Mouse (Mus musculus) regulatory T cell (primary cell): ENCODE measurements around the gene Slc1a1.

Source experiments
- in situ Hi-C: fragments of 300-600 bp; cut with MboI, MseI; formaldehyde crosslinking; loops from one replicate; pipeline ENCODE4 v1.15.1; 2025; ENCODE audit warnings: high pct_unique_total_duplicates

Gene Slc1a1

DNA sequence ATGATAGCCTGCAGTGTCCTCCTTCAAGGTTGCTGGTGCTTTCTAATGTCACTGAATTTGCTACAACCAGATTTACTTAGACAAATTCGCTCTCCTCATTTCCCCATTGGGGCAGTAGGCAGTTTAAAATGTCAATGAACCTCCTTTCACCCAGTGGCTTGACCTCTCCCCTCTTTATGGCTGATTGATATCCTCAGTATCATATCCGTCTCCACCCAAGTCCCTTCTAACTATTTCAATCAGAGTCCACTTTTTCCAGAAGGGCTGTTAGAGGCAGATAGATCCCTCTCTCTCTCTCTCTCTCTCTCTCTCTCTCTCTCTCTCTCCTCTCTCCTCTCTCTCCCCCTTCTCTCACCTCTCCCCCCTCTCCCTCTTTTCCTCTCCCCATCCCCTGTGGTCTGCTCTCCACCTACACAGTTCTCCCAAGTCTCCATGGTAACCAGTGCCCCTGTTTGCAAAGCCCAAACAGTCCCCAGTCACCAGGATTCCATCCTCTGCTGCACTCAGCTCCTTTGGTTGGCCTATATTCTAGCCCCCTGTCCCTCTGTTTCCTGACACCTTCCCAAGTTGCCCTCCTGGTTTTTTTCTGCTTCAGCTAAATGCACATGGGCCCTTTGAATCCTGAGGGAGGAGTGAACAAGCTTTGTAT, 80.9 kb downstream of the Slc1a1 start:
- in situ Hi-C loops: no loop called here

DNA sequence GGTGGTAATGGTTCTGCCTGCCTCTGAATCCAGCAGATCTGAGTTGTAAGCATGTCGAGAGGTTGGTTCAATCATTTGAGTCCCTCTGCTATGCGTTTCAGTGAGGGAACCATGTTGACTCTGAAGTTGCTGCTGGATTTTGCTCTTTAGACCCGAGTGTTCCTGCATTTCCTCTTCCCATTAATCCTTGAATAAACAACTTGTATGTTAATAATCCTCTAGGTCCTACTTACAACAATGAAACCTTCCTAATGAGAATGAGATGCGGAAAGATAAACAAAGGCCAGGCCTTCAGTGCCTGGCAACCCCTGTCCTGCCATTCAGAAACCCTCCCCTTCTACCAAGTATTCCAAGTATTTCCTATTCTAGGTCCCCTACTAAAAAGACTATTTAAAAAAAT, 81.6 kb downstream of the Slc1a1 start:
- in situ Hi-C loops: no loop called here

DNA sequence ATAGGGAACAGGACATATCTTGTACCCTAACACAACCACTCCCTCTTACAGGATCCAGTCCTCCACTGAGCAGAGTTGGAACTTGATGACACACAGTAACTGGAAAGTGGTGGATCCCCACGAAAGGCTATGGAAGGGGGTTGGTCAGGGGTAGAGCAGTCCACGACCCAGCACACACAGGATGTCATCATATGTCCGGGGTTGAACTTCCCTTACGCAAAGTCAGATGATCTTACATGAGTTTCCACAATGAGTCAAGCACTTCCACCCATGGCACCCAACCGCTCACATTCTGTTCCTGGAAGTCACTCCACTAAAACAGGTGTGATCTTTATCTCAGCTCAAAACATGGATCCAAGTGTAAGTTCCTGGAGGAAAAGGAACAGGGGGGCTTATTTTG, 83.0 kb downstream of the Slc1a1 start:
- in situ Hi-C loops: no loop called here

DNA sequence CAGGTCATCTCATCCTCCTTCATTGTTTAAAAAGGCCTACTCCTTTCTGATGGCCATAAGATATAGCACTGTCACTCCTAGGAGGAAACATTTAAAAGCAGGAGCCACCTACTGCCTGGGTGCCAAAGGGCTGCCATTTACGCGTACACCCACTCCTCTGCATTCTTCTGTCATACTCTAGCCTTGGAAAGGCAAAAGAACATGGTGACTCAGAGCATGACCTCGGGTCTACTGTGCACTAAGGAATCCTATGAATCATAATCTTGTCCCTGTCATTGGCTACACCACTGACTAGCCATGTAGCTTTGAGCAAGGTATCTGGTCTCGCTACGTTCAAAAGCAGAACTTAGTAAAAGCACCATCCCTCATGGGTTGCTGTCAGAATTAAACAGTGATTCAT, 91.5 kb downstream of the Slc1a1 start:
- in situ Hi-C loops: no loop called here

DNA sequence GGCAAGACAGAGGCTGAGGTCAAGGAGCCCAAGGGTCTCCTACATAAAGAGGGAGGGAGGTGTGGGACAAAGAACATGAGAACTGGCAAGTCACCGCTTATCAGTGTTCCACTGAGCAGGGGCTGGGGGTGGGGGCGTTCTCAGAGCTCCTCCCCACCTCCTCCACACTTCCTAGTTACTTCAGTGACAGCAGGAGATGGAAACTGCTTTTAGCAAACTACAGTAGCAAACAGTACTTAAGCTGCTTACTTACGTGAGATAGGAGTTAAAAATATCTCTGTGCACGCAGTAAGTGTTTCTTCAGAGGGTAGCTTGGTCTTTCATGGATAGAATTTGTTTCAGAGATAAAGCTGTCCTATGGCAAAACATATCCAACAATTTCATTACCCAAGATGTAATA, 92.5 kb downstream of the Slc1a1 start:
- in situ Hi-C loops: no loop called here

DNA sequence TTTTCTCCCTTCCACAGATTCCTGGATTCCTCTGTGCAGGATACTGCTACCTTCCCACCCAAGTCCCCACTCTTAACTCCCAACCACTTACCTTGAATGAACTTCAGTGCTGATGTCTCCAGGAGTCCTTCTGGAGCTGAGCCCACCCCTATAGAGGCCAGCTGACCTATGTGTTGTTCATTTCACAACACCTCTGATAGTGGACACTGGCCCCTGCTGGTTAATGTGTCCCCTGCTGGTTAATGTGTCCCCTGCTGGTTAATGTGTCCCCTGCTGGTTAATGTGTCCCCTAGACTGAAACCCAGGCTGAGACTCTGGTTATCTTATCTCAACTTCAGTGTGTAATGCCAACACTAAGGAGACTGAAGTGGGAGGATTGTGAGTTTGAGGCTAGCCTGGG, 94.2 kb downstream of the Slc1a1 start:
- in situ Hi-C loops: no loop called here

DNA sequence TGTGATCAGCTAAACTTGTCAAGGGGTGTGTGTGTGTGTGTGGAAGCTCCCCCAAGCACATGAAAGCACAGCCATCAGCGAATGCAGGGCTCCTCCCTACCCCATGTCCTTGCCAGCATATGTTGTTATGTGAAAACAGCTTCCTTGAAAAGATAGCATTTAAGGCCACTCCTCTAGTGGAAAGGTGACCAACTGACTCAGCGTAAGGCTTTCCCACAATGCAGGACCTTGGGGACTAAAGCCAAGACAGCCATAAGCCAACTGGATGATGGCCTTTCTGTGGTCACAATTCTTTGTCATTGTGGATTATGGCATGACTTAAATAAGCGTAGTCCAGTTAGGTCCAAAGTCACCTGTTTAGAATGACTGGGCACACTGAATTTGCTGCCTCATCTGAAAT, 100.0 kb downstream of the Slc1a1 start:
- in situ Hi-C loops: no loop called here

DNA sequence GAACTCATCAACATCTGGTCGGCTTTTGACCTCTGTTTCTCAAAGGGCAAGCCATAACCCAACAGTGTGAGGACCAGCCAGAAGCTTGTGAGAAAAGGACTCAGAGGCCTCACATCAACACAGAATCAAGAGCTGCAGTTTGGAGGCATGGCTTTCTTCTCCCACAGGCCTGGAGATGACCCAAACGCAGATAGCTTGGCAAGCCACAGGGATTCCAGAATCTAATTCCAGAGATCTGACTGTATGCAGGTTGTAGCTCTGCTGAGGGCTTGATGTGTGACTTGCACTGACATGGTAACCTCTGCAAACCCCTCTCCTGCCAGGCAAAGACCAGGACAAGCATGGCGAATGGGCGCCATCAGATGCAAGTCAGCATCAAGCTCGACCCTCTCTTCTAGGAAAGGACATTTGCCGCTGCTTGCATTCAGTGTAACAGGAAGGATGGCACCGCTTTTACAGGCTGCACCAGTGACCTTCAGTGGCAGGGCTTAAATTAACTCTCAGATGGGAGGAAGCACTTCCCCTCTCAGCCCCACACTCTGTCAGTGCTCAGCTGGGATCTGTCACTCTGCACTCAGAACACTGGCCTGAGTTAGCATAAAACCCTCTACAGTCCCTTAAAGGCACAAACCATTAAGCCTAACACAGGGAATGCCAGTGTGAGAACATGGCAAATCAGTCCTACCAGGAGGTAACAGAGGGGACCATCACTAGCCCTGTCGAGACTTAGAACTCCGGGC, 105.5 kb downstream of the Slc1a1 start:
- in situ Hi-C loops: no loop called here

DNA sequence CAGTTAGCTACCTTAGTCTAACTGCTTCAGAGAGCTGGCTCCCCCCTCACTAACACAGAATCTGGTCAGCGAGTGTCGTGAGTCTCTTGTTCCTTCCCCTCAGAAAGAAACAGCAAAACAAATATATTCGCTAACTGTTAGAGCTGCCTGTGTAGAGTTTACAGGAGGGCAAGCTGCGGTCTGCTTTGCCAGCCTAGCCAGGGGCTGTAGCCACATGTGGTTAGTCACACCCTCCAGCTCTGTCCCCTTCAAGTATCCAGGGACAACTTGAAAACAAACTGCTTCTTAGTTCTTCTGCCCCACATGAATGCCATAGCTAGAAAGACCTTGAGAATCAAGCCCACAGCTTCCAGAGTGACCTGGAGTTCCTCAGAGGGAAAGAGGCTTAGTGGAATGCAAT, 106.4 kb downstream of the Slc1a1 start:
- in situ Hi-C loops: no loop called here

DNA sequence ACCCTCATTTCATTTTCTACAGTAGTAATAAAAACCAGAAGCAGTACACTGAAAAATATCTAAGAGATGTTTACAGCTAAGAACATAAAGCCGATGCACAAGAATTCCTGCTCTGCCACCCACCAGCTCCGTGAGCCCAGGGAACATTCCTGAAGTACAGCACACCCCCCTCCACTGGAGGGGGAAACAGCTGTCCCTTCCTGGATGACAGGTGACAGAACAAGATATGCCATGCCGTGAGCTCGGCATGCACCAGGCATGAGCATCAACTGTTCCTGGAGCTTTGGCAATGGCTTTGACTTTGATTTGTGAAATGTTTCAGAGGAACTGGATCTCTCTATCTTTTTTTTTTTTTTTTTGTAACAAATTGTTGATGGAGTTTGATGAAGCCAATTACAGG, 111.9 kb downstream of the Slc1a1 start:
- in situ Hi-C loops: no loop called here

DNA sequence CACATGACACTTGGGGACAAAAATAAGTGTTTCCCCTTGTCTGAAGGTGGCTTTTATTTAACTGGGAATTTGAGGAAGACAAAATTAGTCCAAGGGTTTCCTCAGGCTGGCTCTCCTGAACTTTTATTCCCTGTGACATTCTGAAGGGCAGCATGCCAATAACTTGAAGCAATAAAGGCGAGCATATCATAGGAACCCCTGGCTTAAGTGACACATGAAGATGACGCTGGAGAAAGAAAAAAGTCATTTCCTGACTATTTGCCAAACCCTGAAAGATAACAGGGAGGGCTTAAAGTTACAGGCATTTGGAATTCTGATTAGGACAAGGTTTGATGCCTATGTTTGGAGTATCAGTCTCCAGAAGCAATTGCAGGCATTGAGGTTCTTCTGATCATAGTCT, 112.5 kb downstream of the Slc1a1 start:
- in situ Hi-C loops: no loop called here

DNA sequence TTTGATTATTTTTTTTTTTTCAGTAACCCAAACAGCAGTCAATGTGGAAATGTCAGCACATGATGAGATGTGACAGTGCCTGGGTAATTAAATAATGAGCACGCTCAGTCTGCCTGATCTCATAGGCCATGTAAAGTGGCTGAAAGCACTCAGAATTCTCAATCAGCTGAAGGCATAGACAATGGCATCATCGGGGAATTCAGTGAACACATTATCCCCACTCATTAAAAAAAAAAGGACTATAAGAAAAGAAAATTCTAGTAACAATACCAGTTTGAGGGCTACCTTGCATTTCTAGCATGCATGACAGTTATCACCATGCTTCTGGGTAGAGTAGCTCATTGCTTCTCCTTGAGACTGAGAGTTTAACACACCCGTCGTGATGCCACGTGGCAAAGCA, 116.4 kb downstream of the Slc1a1 start:
- in situ Hi-C loops: no loop called here

DNA sequence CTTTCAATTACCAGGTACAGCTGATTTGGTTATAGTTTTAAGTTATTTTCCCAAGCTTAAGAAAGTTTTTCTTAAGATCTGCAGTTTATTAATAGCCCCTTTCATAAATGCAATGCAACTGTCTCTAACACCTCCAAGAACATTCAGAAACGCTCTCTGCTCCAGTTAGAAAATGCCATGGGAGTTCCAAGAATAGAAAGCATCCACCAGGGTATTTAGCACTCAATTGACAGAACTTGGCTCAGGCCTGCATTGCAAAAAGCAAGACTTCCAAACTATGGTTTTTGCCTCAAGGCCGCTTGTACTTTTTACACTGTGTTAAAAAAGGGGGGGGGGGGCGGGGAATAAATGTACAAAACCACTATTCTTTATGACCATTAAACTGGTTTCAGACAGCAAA, 128.3 kb downstream of the Slc1a1 start:
- in situ Hi-C loops: no loop called here

DNA sequence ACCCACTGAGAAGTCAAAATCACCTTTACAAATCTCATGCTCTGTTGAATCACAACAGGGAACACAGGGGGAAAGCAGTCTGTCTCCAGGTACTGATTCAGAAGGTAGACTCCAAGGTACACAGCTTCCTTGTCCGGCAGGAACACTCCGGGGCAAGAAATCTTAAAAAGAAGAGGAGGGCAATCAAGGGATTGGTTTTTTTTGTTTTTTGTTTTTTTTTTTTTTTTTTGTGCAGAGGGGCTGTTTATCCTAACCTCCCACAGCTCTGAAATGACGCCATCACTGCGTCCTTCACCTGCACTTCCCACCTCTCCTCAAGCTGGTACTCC, 128.6 kb downstream of the Slc1a1 start:
- in situ Hi-C loops: no loop called here
